Mouse (Mus musculus) mesoderm, embryonic 11.5 days (tissue): ENCODE data around the gene Morn5.

Experiments used
- DNase-seq: peaks from one replicate; pipeline ENCODE4 v3.0.0-alpha.2; 2012; ENCODE audit warnings: low read depth, low spot score

Gene Morn5

GRCm38 (mm10) chr2:36048748-36049566, at the start of gene Morn5, which contains the start of gene Ndufa8:
TSS of gene Morn5 (plus strand) at chr2:36049458.
TSS of gene Ndufa8 (minus strand) at chr2:36049406.
- peak; percentile 99 for DNase-seq

- no peak for DNase-seq
Measured at GRCm38 (mm10) chr2:36000390-36000789, 48.9 kb upstream of the Morn5 start.

- DNase-seq: no peak
Measured at GRCm38 (mm10) chr2:36002188-36002587, 47.1 kb upstream of the Morn5 start.

GRCm38 (mm10) chr2:36008071-36008470, 41.2 kb upstream of the Morn5 start:
- peak; percentile 73 for DNase-seq

GRCm38 (mm10) chr2:36009386-36009785, 39.9 kb upstream of the Morn5 start:
- DNase-seq: peak; percentile 91

- no peak for DNase-seq
Measured at GRCm38 (mm10) chr2:36010579-36010978, 38.7 kb upstream of the Morn5 start.

- no peak for DNase-seq
Measured at GRCm38 (mm10) chr2:36011331-36011825, 37.9 kb upstream of the Morn5 start.

GRCm38 (mm10) chr2:36013010-36013409, 36.2 kb upstream of the Morn5 start:
- no peak for DNase-seq

- DNase-seq: peak; percentile 86
Measured at GRCm38 (mm10) chr2:36021385-36022159, 27.7 kb upstream of the Morn5 start.

- no peak for DNase-seq
Measured at GRCm38 (mm10) chr2:36023291-36023690, 26.0 kb upstream of the Morn5 start.

- no peak for DNase-seq
Measured at GRCm38 (mm10) chr2:36032884-36033283, 16.4 kb upstream of the Morn5 start.

GRCm38 (mm10) chr2:36033966-36034365, 15.3 kb upstream of the Morn5 start:
- DNase-seq: no peak

- no peak for DNase-seq
Measured at GRCm38 (mm10) chr2:36034898-36035297, 14.4 kb upstream of the Morn5 start.

- DNase-seq: no peak
Measured at GRCm38 (mm10) chr2:36035413-36036081, 13.7 kb upstream of the Morn5 start.

- no peak for DNase-seq
Measured at GRCm38 (mm10) chr2:36039297-36039985, 9.8 kb upstream of the Morn5 start.

- DNase-seq: no peak
Measured at GRCm38 (mm10) chr2:36040872-36041271, 8.4 kb upstream of the Morn5 start.

GRCm38 (mm10) chr2:36048164-36048563, 1.1 kb upstream of the Morn5 start:
- no peak for DNase-seq

GRCm38 (mm10) chr2:36049567-36049954, 303 bp downstream of the Morn5 start:
- no peak for DNase-seq

GRCm38 (mm10) chr2:36053249-36053648, 4.0 kb downstream of the Morn5 start:
- no peak for DNase-seq

GRCm38 (mm10) chr2:36056248-36056647, 7.0 kb downstream of the Morn5 start:
- peak; percentile 11 for DNase-seq

- no peak for DNase-seq
Measured at GRCm38 (mm10) chr2:36061409-36061808, 12.2 kb downstream of the Morn5 start.
